Mouse (Mus musculus) frontal cortex, adult (tissue): Measurements from ENCODE around the gene Gm10272.
"Not testable (repeated sequence)": the region's sequence is repeated elsewhere in the genome, so short reads cannot be mapped to it uniquely, and the experiment has no call there.

Experiments
- ATAC-seq: cut with Nextera tagmentation; 2 replicates; pipeline ENCODE4 v1.9.2; 2017; ENCODE audit warnings: mild to moderate bottlenecking, moderate library complexity, mixed read lengths; ENCODE audit not compliant: low TSS enrichment

Gm10272 gene

GRCm38 (mm10) chr10:77706326-77706725 lies at the start of gene Gm10272:
Gene Gm10272 (plus strand): TSS chr10:77706626.
- no peak for ATAC-seq

GRCm38 (mm10) chr10:77658286-77658994 lies 48.0 kb upstream of the Gm10272 start:
- no peak for ATAC-seq

GRCm38 (mm10) chr10:77663949-77664665 lies 42.3 kb upstream of the Gm10272 start:
- ATAC-seq: no peak

GRCm38 (mm10) chr10:77666342-77666741 lies 40.1 kb upstream of the Gm10272 start:
- ATAC-seq: no peak

- ATAC-seq: peak; percentile 88
These were observed 39.0 kb upstream of the Gm10272 start for GRCm38 (mm10) chr10:77667402-77667801.

- ATAC-seq: no peak
These were observed 35.7 kb upstream of the Gm10272 start for GRCm38 (mm10) chr10:77670710-77671109.

GRCm38 (mm10) chr10:77671519-77671918 lies 34.9 kb upstream of the Gm10272 start:
- ATAC-seq: no peak

GRCm38 (mm10) chr10:77673765-77674164 lies 32.7 kb upstream of the Gm10272 start:
- ATAC-seq: no peak

GRCm38 (mm10) chr10:77677562-77677961 lies 28.9 kb upstream of the Gm10272 start:
- no peak for ATAC-seq

- peak; percentile 94 for ATAC-seq
These were observed 23.4 kb upstream of the Gm10272 start for GRCm38 (mm10) chr10:77682994-77683393.

- no peak for ATAC-seq
These were observed 22.2 kb upstream of the Gm10272 start for GRCm38 (mm10) chr10:77684181-77684580.

GRCm38 (mm10) chr10:77685895-77686664 lies 20.3 kb upstream of the Gm10272 start, which contains the start of gene Tspear:
Gene Tspear (plus strand): TSS chr10:77686569.
- ATAC-seq: no peak

GRCm38 (mm10) chr10:77687021-77687420 lies 19.4 kb upstream of the Gm10272 start:
- ATAC-seq: no peak

GRCm38 (mm10) chr10:77690356-77690807 lies 16.0 kb upstream of the Gm10272 start, which contains the start of gene Gm19402:
Gene Gm19402 (minus strand): TSS chr10:77690757.
- ATAC-seq: not testable (repeated sequence)

- no peak for ATAC-seq
These were observed 9.3 kb upstream of the Gm10272 start, which contains the start of gene Gm9508 for GRCm38 (mm10) chr10:77697133-77697532. Gene Gm9508 (minus strand): TSS chr10:77697233.

- ATAC-seq: no peak
These were observed 3.4 kb downstream of the Gm10272 start for GRCm38 (mm10) chr10:77709831-77710230.

- not testable (repeated sequence) for ATAC-seq
These were observed 4.7 kb downstream of the Gm10272 start, which contains the start of gene Gm10024 for GRCm38 (mm10) chr10:77711157-77711556. Gene Gm10024 (plus strand): TSS chr10:77711457.

- no peak for ATAC-seq
These were observed 7.3 kb downstream of the Gm10272 start for GRCm38 (mm10) chr10:77713734-77714133.

GRCm38 (mm10) chr10:77715507-77715906 lies 9.1 kb downstream of the Gm10272 start, which contains the start of gene Gm10142:
Gene Gm10142 (plus strand): TSS chr10:77715807.
- no peak for ATAC-seq

- not testable (repeated sequence) for ATAC-seq
These were observed 13.9 kb downstream of the Gm10272 start, which contains the start of gene Krtap12-1 for GRCm38 (mm10) chr10:77720299-77720698. Gene Krtap12-1 (plus strand): TSS chr10:77720599.

- no peak for ATAC-seq
These were observed 18.4 kb downstream of the Gm10272 start for GRCm38 (mm10) chr10:77724855-77725254.

GRCm38 (mm10) chr10:77726186-77726585 lies 19.8 kb downstream of the Gm10272 start, which contains the start of gene Gm10100:
Gene Gm10100 (plus strand): TSS chr10:77726486.
- no peak for ATAC-seq
